Mouse (Mus musculus) thymus, postnatal 25 days (tissue): ENCODE data around the gene Rtca.

ENCODE experiments used
- DNase-seq: peaks from one replicate; pipeline ENCODE4 v3.0.0; 2022

The Rtca gene

DNA sequence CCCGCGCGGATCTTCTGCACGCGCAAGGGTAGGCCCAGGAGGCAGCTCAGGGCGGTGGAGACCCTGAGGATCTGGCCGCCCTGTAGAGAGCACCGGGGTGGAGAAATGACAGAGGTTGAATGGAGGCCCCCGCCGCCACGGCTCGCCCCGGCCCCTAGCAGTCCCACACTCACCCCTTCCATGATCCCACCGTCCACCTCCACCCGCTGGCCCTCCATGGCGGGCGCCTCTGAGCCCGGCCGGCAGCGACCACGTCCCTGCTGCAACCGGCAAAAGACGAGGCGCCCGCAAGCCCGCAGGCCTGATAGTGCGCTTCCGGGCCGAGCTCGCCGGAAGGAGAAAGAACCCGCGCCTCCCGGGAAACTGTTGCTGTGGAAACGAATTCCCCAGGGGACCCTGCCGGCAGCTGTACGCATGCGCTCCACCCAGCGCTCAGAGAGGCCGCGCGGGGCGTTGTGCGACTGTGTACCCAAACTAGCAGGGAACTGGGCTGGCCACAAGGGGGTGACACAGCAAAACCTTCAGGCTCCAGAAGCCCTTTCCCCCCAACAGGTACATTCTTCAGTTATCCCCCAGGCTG, at the start of gene Rtca:
Gene Rtca (minus strand): TSS at position 437 of the 580 bp plus-strand sequence.
- DNase-seq, result peak; percentile 96

GRCm38 (mm10) chr3:116551362-116551761, 43.4 kb upstream of the Rtca start:
- DNase-seq, result no peak

DNA sequence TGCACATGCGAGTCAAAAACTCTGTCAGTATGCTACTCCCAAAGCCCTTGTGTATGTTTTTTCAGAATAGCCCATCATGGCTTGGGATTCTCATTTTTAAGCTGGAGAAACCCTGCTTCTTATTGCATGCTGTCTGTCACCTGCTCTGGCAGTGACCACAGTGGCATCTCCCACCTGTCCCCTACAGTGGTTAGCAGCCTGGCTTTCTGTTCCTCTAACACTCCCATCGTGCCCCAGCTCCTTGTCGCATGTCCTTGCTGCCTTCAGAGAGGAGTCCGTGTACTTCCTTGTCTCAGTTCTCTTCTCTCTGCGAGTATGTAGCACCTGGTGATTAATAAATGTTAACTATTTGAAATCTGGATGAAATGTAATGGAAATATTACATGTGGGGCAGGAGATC, 39.4 kb upstream of the Rtca start:
- no peak for DNase-seq

DNA sequence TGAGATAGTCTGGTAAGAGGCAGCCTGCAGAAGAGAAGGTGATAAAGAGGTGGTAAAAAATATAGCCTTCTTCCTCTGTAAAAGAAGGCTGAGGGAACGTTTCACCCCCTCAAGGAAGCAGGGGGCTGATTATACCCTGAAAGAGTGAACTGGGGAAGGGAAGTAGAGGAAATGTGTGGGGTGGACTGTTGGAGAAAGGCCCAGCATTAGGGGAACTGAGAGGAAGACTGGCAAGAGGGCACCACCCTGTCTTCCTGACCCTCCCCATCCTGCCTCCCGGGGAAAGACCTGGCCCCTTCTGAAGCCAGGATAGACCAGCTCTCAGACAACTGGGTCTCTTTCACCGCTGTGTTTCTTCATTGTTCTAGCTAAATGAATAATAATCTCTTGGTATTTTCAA, 34.5 kb upstream of the Rtca start:
- DNase-seq, result no peak

GRCm38 (mm10) chr3:116542070-116542469, 34.1 kb upstream of the Rtca start:
- no peak for DNase-seq

GRCm38 (mm10) chr3:116537200-116537573, 29.2 kb upstream of the Rtca start:
- DNase-seq, result no peak

- DNase-seq, result no peak
Observed at GRCm38 (mm10) chr3:116536428-116537199, 28.6 kb upstream of the Rtca start.

GRCm38 (mm10) chr3:116530826-116531225, 22.8 kb upstream of the Rtca start:
- no peak for DNase-seq

DNA sequence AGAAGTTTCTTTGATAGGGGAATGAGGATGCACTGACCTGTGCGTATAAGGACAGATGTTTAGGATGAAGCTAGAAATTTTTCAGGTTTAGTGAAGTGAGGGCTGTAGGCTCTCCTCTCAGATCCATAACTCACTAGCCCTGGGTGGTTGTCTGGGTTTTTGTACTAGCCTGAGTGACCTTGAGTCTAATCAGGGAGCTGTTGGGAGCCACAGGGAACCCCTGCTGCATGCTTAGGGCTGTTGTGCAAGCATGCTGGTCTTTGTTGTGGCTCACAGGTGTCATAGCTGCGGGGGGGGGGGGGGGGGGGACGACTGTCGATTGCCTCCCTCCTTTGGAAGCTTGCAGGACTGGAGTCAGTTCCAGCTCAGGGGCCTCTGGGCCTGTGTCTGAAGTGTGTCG, 21.7 kb upstream of the Rtca start:
- no peak for DNase-seq

- no peak for DNase-seq
Observed at GRCm38 (mm10) chr3:116520141-116520761, 12.2 kb upstream of the Rtca start.

- peak; percentile 87 for DNase-seq
Observed at GRCm38 (mm10) chr3:116512904-116513716, 5.1 kb upstream of the Rtca start, which contains the start of gene Dbt. Gene Dbt, plus strand, starts transcription at chr3:116513070.

GRCm38 (mm10) chr3:116512151-116512903, 4.3 kb upstream of the Rtca start:
- DNase-seq, result no peak

DNA sequence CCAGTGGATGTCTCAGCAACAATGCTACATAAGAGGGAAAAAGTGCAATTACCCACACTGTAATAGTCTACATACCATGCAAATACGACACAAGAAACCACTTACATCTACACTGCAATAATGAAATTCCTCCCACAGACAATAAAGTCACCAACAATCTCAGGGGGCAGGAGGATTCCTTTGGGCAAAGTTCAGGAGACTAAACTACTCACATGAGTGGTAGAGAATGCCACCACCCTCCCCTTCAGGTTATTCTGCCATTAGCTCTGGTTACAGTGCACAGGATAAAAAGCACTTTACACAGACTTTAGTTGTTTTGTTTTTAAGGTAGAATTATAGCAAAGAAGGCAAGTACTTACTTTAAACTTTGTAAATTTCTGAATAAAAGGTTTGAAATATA, 12.3 kb downstream of the Rtca start:
- DNase-seq, result no peak

- no peak for DNase-seq
Observed at GRCm38 (mm10) chr3:116493658-116494057, 14.3 kb downstream of the Rtca start.

GRCm38 (mm10) chr3:116491923-116492454, 16.0 kb downstream of the Rtca start:
- DNase-seq, result no peak

DNA sequence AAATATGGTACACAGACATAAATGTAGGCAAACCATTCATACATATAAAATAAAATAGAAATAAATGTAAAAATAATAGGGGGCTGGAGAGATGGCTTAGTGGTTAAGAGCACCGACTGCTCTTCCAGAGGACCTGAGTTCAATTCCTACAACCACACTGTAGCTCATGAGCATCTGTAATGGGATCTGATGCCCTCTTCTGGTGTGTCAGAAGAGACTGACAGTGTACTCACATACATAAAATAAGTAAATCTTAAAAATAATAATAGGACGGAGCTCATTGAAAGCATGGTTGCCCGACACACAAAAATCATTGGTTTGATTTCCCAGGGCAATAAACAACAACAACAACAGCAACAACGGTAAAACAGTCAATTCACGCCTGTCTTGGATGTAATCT, 17.1 kb downstream of the Rtca start:
- no peak for DNase-seq

DNA sequence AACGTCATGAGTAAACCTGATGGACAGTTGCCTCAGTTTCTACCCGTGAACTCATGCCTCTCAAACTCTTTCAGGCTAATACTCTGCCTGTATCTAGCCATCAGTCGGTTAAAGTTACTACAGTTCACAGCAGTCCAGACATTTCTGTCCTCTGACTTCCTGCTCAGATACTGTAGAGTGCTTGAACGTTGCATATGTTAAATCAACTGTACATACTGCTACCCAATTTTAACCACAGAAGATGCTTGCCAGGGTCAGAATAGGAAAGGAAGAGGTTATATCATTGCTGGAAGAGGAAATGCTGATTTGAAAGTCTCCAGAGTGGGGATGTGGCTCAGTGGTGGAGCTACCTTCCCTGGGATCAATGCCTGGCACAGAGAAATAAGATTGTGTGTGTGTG, 24.7 kb downstream of the Rtca start:
- no peak for DNase-seq

DNA sequence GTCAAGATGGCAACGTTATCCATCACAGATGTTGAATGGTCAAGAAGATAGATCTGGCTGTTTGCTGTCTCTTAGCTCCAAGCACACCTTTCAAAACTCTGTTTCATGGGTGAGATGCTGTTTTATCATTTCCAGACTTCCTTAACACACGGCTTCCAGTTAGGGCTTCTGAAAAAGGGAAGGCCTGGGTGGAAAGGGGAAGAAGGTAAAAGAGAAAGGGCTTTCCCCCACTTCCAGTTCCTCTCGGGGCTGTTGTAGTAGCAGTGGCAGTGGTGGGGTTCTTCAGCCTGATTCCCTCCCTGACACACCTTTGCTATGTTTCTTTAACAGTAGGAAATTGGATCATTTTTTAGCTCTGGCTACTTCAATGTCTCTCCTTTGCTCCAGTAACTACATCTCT, 25.3 kb downstream of the Rtca start:
- DNase-seq, result no peak

- DNase-seq, result no peak
Observed at GRCm38 (mm10) chr3:116480937-116481336, 27.1 kb downstream of the Rtca start.

- DNase-seq, result no peak
Observed at GRCm38 (mm10) chr3:116480119-116480518, 27.9 kb downstream of the Rtca start.

GRCm38 (mm10) chr3:116477351-116477750, 30.7 kb downstream of the Rtca start:
- no peak for DNase-seq

DNA sequence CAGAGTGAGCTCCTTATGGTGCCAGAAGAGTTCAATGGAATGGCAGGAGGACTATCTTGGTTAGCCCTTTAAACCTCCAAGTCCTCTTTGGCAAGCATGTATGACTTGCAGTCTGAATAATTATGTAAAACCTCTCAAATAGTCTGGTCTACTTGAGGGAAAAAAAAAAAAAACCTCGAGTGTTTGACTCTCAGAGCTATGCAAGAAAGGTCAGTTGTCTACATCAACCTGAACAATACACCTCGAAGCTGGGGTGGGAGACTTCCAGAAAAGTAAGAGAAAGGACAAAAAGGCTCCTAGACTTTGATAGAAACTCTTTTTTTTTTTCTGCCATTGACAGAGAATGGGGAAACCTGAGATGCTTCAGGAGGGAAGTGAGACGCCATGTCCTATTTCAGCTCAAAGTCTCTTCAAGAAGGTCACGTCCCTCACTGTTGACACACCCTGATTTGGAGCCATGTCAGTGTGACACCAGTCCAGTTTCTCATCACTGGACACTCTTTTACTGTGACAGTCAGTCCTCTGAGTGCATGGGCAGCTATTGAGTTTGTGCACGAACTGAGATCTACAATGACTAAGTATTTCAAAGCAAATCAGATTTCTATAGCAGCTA, 31.2 kb downstream of the Rtca start:
- DNase-seq, result no peak
